Mouse (Mus musculus) erythroblast, embryonic 14.5 days (primary cell): ENCODE measurements around the gene Slc23a2. TPM values are rescaled to one million over a fixed set of nuclear protein-coding genes. Genes with fewer than 3 reads are reported as not detected.
A peak's percentile ranks its signal among the peaks of the same experiment; 100 is the strongest.

ENCODE experiments used
- H3K27me3 ChIP-seq: 2 replicates; pipeline ENCODE4 v1.6.1; 2012; ENCODE audit warnings: inconsistent platforms; ENCODE audit not compliant: control insufficient read depth
- H3K36me3 ChIP-seq: 2 replicates; pipeline ENCODE4 v1.6.1; 2012; ENCODE audit warnings: mild to moderate bottlenecking, inconsistent platforms; ENCODE audit not compliant: control insufficient read depth
- H3K4me1 ChIP-seq: 2 replicates; pipeline ENCODE4 v1.6.1; 2012; ENCODE audit warnings: inconsistent platforms; ENCODE audit not compliant: control insufficient read depth
- H3K4me3 ChIP-seq: replicated peaks from 2 replicates; pipeline ENCODE3; 2012; ENCODE audit warnings: moderate library complexity, mild to moderate bottlenecking, inconsistent platforms
- H3K9me3 ChIP-seq: 2 replicates; pipeline ENCODE4 v1.6.1; 2012; ENCODE audit warnings: low read length, inconsistent platforms, mixed read lengths; ENCODE audit not compliant: control insufficient read depth
- GATA1 ChIP-seq: IDR thresholded peaks from 2 replicates; pipeline ENCODE4 v1.6.1; 2012; ENCODE audit warnings: low read length, inconsistent platforms, mixed read lengths
- TAL1 ChIP-seq: IDR thresholded peaks from 3 replicates; pipeline ENCODE4 v1.6.1; 2012; ENCODE audit warnings: low read length, inconsistent platforms, mixed read lengths
- polyA plus RNA-seq: library from polyadenylated mRNA; stranded (reverse); fragments of >175 nt; gene quantifications from 2 replicates; pipeline ENCODE4 v1.2.3, GENCODE M21; 2012

Slc23a2 gene
- polyA plus RNA-seq, 1 experiment = not detected

- Histone ChIP-seq H3K9me3 (no peaks in the 10 kb centered on the region), H3K36me3 (no peaks in the 10 kb centered on the region), H3K4me3 (no peak overlapping the region), H3K4me1 (peaks cover 4% of the 10 kb centered on the region), H3K27me3 (no peaks in the 10 kb centered on the region)
- TF ChIP-seq TAL1 (no peak), GATA1 (no peak)
These were observed 37.3 kb downstream of the Slc23a2 start for GRCm38 (mm10) chr2:132107611-132108010.

- no peaks in the 10 kb centered on the region for H3K9me3 ChIP-seq
- no peak overlapping the region for H3K4me3 ChIP-seq
- no peaks in the 10 kb centered on the region for H3K27me3 ChIP-seq
- TF ChIP-seq GATA1 (no peak), TAL1 (no peak)
- H3K4me1 ChIP-seq = peaks cover 4% of the 10 kb centered on the region
- H3K36me3 ChIP-seq = no peaks in the 10 kb centered on the region
These were observed 38.8 kb downstream of the Slc23a2 start for GRCm38 (mm10) chr2:132106069-132106468.

- Histone ChIP-seq H3K27me3 (no peaks in the 10 kb centered on the region), H3K36me3 (peaks cover 2% of the 10 kb centered on the region; the same call in 1 of the 2 replicates), H3K9me3 (no peaks in the 10 kb centered on the region), H3K4me1 (peaks cover 4% of the 10 kb centered on the region), H3K4me3 (peak overlapping the region; percentile 31)
- TF ChIP-seq GATA1 (no peak), TAL1 (no peak)
These were observed 41.6 kb downstream of the Slc23a2 start for GRCm38 (mm10) chr2:132103265-132103664.

- peaks cover 2% of the 10 kb centered on the region; the same call in 1 of the 2 replicates for H3K36me3 ChIP-seq
- H3K4me3 ChIP-seq = peak overlapping the region; percentile 31
- H3K4me1 ChIP-seq = peaks cover 4% of the 10 kb centered on the region
- TF ChIP-seq GATA1 (no peak), TAL1 (no peak)
- no peaks in the 10 kb centered on the region for H3K9me3 ChIP-seq
- no peaks in the 10 kb centered on the region for H3K27me3 ChIP-seq
These were observed 42.3 kb downstream of the Slc23a2 start for GRCm38 (mm10) chr2:132102505-132103130.

GRCm38 (mm10) chr2:132098942-132099672, 45.8 kb downstream of the Slc23a2 start:
- no peak for TF ChIP-seq GATA1
- TF ChIP-seq TAL1 = no peak
- no peaks in the 10 kb centered on the region for H3K9me3 ChIP-seq
- peaks cover 2% of the 10 kb centered on the region; the same call in 1 of the 2 replicates for H3K36me3 ChIP-seq

GRCm38 (mm10) chr2:132098365-132098764, 46.5 kb downstream of the Slc23a2 start:
- Histone ChIP-seq H3K9me3 (no peaks in the 10 kb centered on the region), H3K36me3 (peaks cover 2% of the 10 kb centered on the region; the same call in 1 of the 2 replicates), H3K4me1 (peaks cover 4% of the 10 kb centered on the region), H3K4me3 (no peak overlapping the region), H3K27me3 (no peaks in the 10 kb centered on the region)
- TF ChIP-seq TAL1 = no peak
- no peak for TF ChIP-seq GATA1

More at GRCm38 (mm10) chr2:132098942-132099672, 45.8 kb downstream of the Slc23a2 start:
- no peaks in the 10 kb centered on the region for H3K27me3 ChIP-seq
- no peak overlapping the region for H3K4me3 ChIP-seq
- H3K4me1 ChIP-seq = peaks cover 4% of the 10 kb centered on the region

- no peaks in the 10 kb centered on the region for H3K9me3 ChIP-seq
- H3K4me3 ChIP-seq = no peak overlapping the region
- no peaks in the 10 kb centered on the region for H3K4me1 ChIP-seq
- H3K27me3 ChIP-seq = no peaks in the 10 kb centered on the region
- peaks cover 2% of the 10 kb centered on the region; the same call in 1 of the 2 replicates for H3K36me3 ChIP-seq
- no peak for TF ChIP-seq GATA1
These were observed 48.3 kb downstream of the Slc23a2 start for GRCm38 (mm10) chr2:132096582-132096981.

GRCm38 (mm10) chr2:132095821-132096220, 49.1 kb downstream of the Slc23a2 start:
- peaks cover 2% of the 10 kb centered on the region; the same call in 1 of the 2 replicates for H3K36me3 ChIP-seq
- no peak overlapping the region for H3K4me3 ChIP-seq
- no peaks in the 10 kb centered on the region for H3K27me3 ChIP-seq
- no peaks in the 10 kb centered on the region for H3K9me3 ChIP-seq
- no peaks in the 10 kb centered on the region for H3K4me1 ChIP-seq
- no peak for TF ChIP-seq TAL1
- no peak for TF ChIP-seq GATA1

- Histone ChIP-seq H3K4me1 (no peaks in the 10 kb centered on the region), H3K27me3 (no peaks in the 10 kb centered on the region), H3K36me3 (no peaks in the 10 kb centered on the region; the same call in 1 of the 2 replicates), H3K4me3 (no peak overlapping the region), H3K9me3 (no peaks in the 10 kb centered on the region)
- no peak for TF ChIP-seq TAL1
These were observed 50.3 kb downstream of the Slc23a2 start for GRCm38 (mm10) chr2:132094441-132095230.
